Mouse (Mus musculus): Measurements from ENCODE around the gene Drc3.
"Not testable (repeated sequence)": the region's sequence is repeated elsewhere in the genome, so short reads cannot be mapped to it uniquely, and the experiment has no call there.

Gene Drc3

DNA sequence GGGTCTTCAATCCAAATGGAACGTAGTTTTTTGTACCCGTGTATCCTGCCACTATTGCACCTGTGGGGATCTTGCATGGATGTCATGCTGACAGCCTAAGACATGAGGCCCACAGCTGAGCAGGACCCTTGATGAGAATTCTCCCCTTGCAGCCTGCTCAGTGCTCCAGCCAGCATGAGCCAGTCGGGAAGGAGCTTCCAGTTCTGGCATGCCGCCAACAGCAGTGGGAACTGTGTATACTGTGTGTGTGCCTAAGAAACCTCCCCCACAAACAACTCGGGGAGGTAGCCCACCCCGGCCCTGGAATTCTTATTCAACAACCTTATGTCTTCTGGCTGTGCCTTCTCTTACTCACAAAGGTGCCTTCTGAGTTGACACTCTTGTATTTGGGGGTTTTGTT is 43.4 kb downstream of the Drc3 start:
- DNase-seq (ENCODE audit: low spot score): peak; percentile 8

DNA sequence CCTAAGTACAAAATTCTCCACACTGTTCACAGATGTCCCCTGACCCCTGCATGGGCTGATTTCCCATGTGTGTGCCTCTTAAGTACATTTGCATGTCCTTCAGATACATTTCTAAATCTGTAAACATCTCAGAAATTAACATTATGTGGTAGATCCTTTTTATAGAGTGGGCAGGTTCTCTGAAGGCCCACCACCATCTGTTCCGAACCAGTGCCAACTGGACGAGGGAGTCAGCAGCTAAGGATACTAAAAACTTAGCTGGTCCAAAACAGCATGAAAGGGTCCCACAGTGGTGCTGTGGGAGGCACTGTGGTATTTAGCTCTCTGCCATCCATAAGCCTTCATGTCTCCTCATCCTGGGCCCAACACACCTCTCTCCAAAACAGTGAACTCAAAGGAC is 44.0 kb downstream of the Drc3 start:
- no peak for DNase-seq (ENCODE audit: low spot score)

DNA sequence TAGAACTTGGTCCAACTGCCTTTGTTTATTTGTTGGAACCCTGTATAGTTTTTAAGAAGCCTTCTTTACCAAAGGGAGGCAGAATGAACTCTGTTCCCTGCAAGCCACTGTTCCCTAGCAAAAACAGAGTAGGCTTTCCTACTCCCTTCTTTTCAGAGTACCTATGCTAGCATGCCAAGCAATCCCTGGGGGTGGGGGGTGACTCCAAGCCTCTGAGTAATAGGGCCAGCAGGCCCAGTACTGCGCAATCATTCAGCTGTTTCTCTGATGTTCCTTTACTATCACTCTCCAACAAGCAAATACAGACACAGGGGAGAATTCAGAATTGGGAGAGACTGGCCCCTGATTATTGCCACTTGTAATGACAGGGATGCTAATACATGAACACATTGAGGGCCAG is 53.5 kb downstream of the Drc3 start:
- no peak for DNase-seq (ENCODE audit: low spot score)

GRCm38 (mm10) chr11:60412173-60412572 is 59.0 kb downstream of the Drc3 start:
- peak; percentile 77 for DNase-seq (ENCODE audit: low spot score)

GRCm38 (mm10) chr11:60412921-60413320 is 59.8 kb downstream of the Drc3 start:
- DNase-seq (ENCODE audit: low spot score): no peak

- DNase-seq (ENCODE audit: low spot score): no peak
These were observed 63.4 kb downstream of the Drc3 start for GRCm38 (mm10) chr11:60416590-60416962.

DNA sequence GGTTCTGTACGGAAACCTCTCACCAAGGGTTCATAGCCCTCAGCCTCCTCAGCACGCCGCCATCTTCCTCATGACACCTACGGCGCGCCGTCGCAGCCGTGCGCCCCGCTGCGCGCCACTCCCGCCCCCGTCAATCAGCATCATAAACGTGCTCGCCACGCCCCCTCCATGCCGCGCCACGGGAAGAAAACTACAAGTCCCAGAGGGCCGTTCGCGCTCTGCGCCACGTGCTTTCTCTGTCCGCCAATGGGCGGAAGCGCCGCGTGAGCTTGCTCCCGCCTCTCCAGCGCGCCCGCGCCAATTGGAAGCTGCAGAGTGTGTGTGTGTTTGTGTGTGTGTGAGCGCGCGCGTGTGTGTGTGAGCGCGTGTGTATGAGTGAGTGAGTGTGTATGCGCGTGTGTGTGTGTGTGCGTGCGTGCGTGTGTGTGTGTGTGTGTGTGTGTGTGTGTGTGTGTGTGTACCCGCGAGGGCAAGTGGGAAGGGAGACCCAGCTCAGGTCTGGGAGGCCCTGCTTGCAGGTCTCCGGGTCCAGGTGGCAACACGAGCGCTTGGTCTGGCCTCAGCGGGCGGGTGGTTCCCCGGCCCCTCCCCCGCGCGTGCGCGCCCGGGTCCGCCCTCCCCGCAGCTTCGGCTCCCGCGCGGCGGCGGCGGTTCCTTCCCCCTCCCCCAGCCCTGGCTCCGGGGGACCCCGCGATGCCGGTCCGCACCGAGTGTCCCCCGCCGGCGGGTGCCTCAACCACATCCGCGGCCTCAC is 64.0 kb downstream of the Drc3 start, which contains the start of gene Gid4:
Gene Gid4 (plus strand): TSS at position 183 of the 754 bp plus-strand sequence.
- DNase-seq (ENCODE audit: low spot score): peak; percentile 98

DNA sequence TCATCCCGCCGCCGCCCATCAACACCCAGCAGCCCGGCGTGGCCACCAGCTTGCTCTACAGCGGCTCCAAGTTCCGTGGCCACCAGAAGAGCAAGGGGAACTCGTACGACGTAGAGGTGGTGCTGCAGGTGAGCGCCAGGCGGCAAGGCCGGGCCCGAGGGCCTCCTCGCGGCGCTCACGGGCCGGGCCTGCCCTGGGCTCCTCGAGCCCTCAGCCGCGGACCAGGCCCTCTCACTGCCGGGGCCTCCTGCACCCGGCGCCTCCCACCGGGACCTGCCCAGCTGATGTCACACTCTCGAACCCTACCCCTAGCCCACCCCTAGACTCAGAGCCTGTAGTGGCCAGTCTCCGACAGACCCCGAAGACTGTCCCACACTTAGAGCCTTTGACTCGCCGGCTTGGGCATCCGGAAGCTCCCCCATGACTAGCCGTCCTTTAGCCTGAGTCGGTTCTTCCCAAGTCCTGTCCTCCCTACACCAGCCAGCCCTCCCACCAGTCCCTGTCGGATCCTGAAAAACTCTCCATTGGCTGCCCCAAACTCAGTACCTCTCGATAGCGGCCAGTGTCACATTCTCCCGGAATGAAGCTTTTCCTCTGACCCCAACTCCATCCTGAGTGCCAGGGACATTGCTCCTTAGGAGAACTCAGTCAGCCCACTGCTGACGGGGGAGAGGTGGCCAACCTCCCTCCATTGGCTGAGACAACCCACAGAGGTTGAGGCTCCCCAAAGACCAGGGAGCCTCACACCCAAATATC is 64.8 kb downstream of the Drc3 start, which contains the start of gene Atpaf2:
Gene Atpaf2 (minus strand): TSS at position 741 of the 756 bp plus-strand sequence.
- DNase-seq (ENCODE audit: low spot score): no peak

DNA sequence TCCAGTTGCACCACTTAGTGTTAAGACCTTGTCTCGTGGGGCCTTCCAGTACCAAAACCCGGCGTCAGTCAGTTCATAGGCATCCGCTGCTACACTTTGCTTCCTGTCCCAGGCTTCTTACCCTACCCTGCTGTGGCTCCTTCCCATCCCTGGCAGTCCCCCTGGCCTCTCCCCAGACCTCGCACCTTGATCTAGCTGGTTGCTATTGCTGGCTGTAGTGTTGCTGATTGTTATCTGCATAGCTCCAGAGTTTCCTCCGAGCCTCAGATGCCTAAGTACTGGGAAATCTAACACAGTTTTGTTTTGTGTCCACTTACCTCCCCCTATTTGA is 65.3 kb downstream of the Drc3 start:
- no peak for DNase-seq (ENCODE audit: low spot score)

GRCm38 (mm10) chr11:60422046-60422668 is 69.0 kb downstream of the Drc3 start:
- no peak for DNase-seq (ENCODE audit: low spot score)

DNA sequence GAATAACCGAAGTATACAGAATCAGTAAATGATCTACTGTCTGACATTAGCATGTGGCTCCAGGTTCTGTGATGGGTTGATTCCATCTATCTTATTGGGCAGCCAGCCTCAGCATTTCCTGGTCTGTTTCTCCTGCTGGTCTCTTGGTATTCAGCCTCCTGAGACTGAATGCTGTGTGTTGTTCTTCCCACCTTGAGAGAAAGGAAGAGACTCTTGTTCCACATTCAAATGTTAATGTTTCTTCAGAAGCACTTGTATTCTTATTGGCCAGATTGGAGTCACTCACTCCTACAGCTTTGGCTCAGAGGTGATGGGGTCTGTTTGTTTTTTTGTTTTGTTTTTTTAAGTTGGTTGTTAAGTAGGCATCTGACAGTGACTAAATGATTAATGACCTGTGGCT is 69.9 kb downstream of the Drc3 start:
- DNase-seq (ENCODE audit: low spot score): no peak

GRCm38 (mm10) chr11:60426417-60426816 is 73.3 kb downstream of the Drc3 start:
- DNase-seq (ENCODE audit: low spot score): no peak

DNA sequence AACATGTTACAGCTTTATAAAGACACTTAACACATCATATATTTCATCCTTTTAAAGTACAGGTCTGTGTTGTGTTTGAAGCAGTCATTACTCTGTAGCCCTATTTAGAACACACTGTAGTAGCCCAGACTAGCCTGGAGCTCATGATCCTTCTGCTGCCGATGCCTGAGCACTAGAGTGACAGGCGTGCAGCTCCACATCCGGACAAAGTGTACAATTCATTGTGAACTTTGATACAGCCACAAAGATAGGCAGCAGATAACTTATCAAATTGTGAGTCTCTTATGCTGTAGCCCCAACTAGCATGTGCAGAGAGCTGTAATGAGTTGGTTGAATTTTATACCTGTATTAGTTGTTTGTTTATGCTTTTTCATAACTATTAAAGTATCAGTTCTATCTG is 74.5 kb downstream of the Drc3 start:
- DNase-seq (ENCODE audit: low spot score): no peak

DNA sequence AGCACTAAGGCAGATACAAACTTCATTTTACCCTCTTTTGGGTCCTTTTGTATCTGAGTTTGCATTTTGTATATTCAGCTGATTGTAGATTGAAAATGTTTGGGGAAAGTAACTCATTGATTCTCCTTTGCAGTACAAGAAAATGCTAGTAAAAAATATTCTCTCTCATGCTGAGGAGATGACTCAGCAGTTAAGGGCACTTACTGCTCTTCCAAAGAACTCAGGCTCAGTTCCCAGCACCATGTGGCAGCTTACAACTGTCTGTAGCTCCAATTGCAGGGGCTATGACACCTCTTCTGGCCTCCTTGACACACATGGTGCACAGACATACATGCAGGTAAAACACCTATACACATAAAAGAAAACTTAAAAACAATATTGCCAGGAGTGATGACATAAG is 80.4 kb downstream of the Drc3 start:
- DNase-seq (ENCODE audit: low spot score): no peak

GRCm38 (mm10) chr11:60435133-60435532 is 82.0 kb downstream of the Drc3 start:
- DNase-seq (ENCODE audit: low spot score): no peak

- no peak for DNase-seq (ENCODE audit: low spot score)
These were observed 83.5 kb downstream of the Drc3 start for GRCm38 (mm10) chr11:60436618-60437017.

DNA sequence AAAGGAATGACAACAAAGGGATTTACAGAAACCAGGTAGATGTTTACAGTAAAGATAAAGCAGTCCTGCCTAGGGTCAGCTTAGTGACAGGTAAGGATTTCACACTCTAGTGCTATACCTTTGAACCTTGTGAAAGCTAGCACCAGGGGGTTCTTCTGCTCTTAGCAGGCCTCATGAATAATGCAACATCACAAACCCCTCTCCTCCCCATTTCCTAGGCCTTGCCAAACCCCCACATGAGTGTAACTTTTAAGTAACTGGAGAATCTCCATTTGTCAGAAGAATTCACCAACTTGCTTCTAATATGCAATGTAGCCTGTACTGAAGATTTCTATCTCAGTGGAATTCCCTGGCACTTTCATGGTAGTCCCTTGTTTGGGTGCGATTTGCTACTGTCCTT is 86.5 kb downstream of the Drc3 start:
- not testable (repeated sequence) for DNase-seq (ENCODE audit: low spot score)

DNA sequence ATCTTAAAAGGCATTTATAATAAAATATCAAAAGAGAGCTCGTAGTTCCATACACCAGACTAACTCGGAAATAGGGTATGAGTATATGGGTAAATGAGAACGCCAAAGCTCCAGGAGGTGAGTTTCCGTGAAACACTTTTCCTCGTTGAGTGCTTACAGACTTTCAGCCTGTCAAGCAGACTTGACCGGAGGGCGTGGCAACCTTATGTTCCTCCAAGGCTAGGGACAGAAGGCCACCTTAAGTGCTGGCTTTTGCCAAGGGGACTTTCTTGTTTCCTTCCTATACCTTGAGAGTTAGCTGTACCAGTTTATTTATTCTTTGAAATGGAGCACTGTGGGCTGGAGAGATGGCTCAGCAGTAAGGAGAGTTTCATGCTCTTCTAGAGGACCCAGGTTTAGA is 87.0 kb downstream of the Drc3 start:
- DNase-seq (ENCODE audit: low spot score): peak; percentile 32

GRCm38 (mm10) chr11:60442896-60443295 is 89.8 kb downstream of the Drc3 start:
- DNase-seq (ENCODE audit: low spot score): no peak
